Mouse (Mus musculus) midbrain, postnatal 0 days (tissue): ENCODE measurements around the gene Sipa1l1. TPM values are rescaled to one million over a fixed set of nuclear protein-coding genes. Genes with fewer than 3 reads are reported as not detected.
"Not testable (repeated sequence)": the region's sequence is repeated elsewhere in the genome, so short reads cannot be mapped to it uniquely, and the experiment has no call there.

ENCODE experiments used
- ATAC-seq: fragments of 200-750 bp; cut with Nextera tagmentation; 2 replicates; pipeline ENCODE4 v1.8.0; 2017; ENCODE audit warnings: moderate number of reproducible peaks, mild to moderate bottlenecking, moderate TSS enrichment, moderate library complexity; ENCODE audit not compliant: low FRiP score
- DNase-seq: peaks from one replicate; pipeline ENCODE4 v3.0.0-alpha.2; 2015; ENCODE audit warnings: low spot score
- H3K27ac ChIP-seq: fragments of 300-500 bp; sonication (generic); 2 replicates; pipeline ENCODE4 v1.5.1; 2014; ENCODE audit warnings: low read depth, mild to moderate bottlenecking, low read length, mixed read lengths
- H3K27me3 ChIP-seq: fragments of 300-500 bp; sonication (generic); 2 replicates; pipeline ENCODE4 v1.6.1; 2014; ENCODE audit warnings: low read length, control low read depth, mixed read lengths; ENCODE audit not compliant: insufficient read depth
- H3K36me3 ChIP-seq: fragments of 300-500 bp; sonication (generic); 2 replicates; pipeline ENCODE4 v1.6.1; 2014; ENCODE audit warnings: low read length, control low read depth, mixed read lengths; ENCODE audit not compliant: insufficient read depth
- H3K4me1 ChIP-seq: fragments of 300-500 bp; sonication (generic); 2 replicates; pipeline ENCODE4 v1.6.1; 2014; ENCODE audit warnings: mild to moderate bottlenecking, control low read depth, antibody characterized with exemption, low read length, mixed read lengths; ENCODE audit not compliant: insufficient read depth
- H3K4me2 ChIP-seq: fragments of 300-500 bp; sonication (generic); 2 replicates; pipeline ENCODE4 v1.6.1; 2014; ENCODE audit warnings: low read depth, mild to moderate bottlenecking, low read length, mixed read lengths; ENCODE audit not compliant: poor library complexity, severe bottlenecking
- H3K4me3 ChIP-seq: fragments of 300-500 bp; sonication (generic); 2 replicates; pipeline ENCODE4 v1.5.1; 2014; ENCODE audit warnings: low read depth, mild to moderate bottlenecking, low read length, moderate library complexity
- H3K9ac ChIP-seq: fragments of 300-500 bp; sonication (generic); replicated peaks from 2 replicates; pipeline ENCODE4 v1.6.1; 2014; ENCODE audit warnings: mild to moderate bottlenecking, low read length, moderate library complexity, mixed read lengths; ENCODE audit not compliant: poor library complexity, severe bottlenecking
- H3K9me3 ChIP-seq: fragments of 300-500 bp; sonication (generic); 2 replicates; pipeline ENCODE4 v1.6.1; 2016; ENCODE audit warnings: low read length, control low read depth
- CTCF ChIP-seq: IDR thresholded peaks from 2 replicates; pipeline ENCODE4 v1.5.1; 2016; ENCODE audit warnings: antibody characterized with exemption, mild to moderate bottlenecking
- WGBS: fragments of 180-500 bp; shearing (Covaris S2); extraction: QIAGEN DNeasy Blood & Tissue Kit; methylation state at CpG from one replicate; pipeline ENCODE4 v1.1.7; 2014; 5-methylcytosine and 5-hydroxymethylcytosine counted together
- polyA plus RNA-seq: library from polyadenylated mRNA; unstranded; fragments of >200 nt; fragmentation: Nextera tagmentation; extraction: Ambion mirVana; gene quantifications from 2 replicates; pipeline ENCODE4 v1.2.1, GENCODE M21; 2015
- total RNA-seq: library from RNA; depleted of rRNA; stranded (reverse); fragments of >200 nt; gene quantifications from 2 replicates; pipeline ENCODE4 v1.2.3, GENCODE M21; 2014

Gene Sipa1l1
- total and polyA plus RNA-seq, 2 experiments from 2014 or later = 7.1 to 22.2 TPM

DNA sequence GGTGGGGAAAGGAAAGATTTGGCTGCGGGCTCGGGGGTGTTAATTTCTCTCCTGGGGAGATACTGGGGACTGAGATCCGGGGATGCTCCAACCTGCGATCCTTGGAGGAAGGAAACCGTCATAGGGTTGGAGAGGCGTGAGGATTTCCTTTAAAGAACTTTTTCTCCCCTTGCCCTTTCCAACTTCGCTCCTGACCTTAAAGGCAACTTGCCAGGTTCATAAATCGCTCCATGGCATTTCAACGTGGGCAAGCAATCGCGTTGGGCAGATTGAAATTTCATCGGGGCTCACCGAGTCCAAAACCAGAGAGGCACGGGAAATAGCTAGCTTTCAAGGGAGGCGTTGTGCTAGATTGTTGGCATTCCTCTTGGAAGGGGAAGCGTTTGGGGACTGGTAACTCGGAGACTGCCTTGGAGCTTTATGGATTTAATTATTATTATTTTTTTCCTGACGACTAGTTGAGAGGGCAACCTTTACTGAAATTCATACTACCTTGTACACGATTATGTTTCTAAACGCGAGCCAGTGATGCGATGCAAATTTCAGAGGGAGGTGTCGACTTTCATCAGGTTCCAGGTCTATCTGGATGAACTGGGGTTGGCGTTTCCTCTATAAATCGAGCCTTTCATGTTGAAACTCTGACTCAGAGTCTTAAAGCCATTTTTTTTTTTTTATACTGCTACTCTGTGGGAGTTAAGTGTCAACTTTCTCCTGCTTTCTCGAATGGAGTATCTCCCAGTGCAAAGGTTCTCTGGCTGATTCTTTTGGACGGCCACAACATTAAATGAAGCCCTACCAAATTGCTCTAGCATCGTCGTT is 1.6 kb downstream of the Sipa1l1 start:
- ATAC-seq (no peak), DNase-seq (peak; percentile 28)
- Histone ChIP-seq H3K4me1 (0 out of 2 replicates have a peak, but pooled peaks cover 4% of the 10 kb centered on the region), H3K27ac (peak overlapping the region; percentile 82), H3K9me3 (no peaks in the 10 kb centered on the region), H3K4me2 (peak overlapping the region; percentile 99), H3K4me3 (peak overlapping the region; percentile 93), H3K36me3 (no peaks in the 10 kb centered on the region), H3K9ac (peak overlapping the region; percentile 92), H3K27me3 (no peaks in the 10 kb centered on the region)
- no peak for TF ChIP-seq CTCF
- WGBS = 2% methylated on average over 29 of the region's 29 CpGs

DNA sequence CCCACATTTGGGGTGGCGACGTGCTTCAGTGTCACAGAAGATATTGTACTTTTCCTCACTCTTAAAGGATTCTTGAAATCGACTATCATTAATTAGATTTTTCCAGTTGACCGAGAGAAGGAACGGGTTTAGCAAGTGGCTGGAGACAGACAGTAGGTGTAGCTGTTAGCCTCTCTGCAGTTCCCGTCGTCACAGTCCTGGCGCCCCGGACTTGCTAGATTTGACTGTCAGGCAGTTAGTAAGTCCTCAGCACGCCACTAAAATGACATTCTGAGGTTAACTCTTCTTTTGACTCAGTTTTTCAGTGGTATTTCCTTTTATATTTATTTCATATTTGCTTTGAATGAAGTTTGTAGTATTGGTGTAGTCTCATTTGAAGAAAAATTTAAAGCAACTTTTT is 2.5 kb downstream of the Sipa1l1 start:
- H3K36me3 ChIP-seq = no peaks in the 10 kb centered on the region
- DNase-seq = peak; percentile 76
- H3K9ac ChIP-seq = peak overlapping the region; percentile 24; the same call in 1 of the 2 replicates
- H3K9me3 ChIP-seq = no peaks in the 10 kb centered on the region
- no peaks in the 10 kb centered on the region for H3K27me3 ChIP-seq
- no peak overlapping the region for H3K27ac ChIP-seq
- ATAC-seq = no peak
- 19% methylated on average over 10 of the region's 10 CpGs for WGBS
- TF ChIP-seq CTCF = peak; percentile 70
- 0 out of 2 replicates have a peak, but pooled peaks cover 4% of the 10 kb centered on the region for H3K4me1 ChIP-seq
- H3K4me2 ChIP-seq = peak overlapping the region; percentile 99
- peak overlapping the region; percentile 93; the same call in 1 of the 2 replicates for H3K4me3 ChIP-seq

DNA sequence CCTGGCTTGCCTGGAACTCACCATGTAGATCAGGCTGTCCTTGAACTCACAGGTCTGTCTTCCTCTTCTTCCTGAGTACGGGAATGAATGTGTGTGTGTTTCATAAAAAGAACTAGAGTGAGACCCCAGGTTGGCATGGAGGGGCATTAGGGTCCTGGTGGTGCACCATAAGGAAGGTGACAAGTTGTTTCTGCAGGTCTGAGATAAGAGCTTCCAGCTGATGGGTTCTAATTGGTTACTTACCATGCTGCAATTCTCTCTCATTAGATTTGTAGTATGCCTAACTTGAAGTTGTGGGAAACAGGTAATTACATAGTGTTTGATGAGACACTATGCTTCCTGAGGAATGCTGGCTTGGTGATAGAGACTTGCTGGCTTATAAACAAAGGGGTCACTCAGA is 4.5 kb downstream of the Sipa1l1 start:
- H3K9ac ChIP-seq = no peak overlapping the region
- peaks cover 2% of the 10 kb centered on the region; the same call in 1 of the 2 replicates for H3K4me1 ChIP-seq
- no peak for DNase-seq
- no peaks in the 10 kb centered on the region for H3K36me3 ChIP-seq
- no peak for TF ChIP-seq CTCF
- no peak overlapping the region for H3K4me2 ChIP-seq
- H3K9me3 ChIP-seq = no peaks in the 10 kb centered on the region
- H3K27me3 ChIP-seq = no peaks in the 10 kb centered on the region
- no peak overlapping the region for H3K4me3 ChIP-seq
- 89% methylated on average over 1 of the region's 1 CpGs for WGBS
- H3K27ac ChIP-seq = no peak overlapping the region
- ATAC-seq = no peak

DNA sequence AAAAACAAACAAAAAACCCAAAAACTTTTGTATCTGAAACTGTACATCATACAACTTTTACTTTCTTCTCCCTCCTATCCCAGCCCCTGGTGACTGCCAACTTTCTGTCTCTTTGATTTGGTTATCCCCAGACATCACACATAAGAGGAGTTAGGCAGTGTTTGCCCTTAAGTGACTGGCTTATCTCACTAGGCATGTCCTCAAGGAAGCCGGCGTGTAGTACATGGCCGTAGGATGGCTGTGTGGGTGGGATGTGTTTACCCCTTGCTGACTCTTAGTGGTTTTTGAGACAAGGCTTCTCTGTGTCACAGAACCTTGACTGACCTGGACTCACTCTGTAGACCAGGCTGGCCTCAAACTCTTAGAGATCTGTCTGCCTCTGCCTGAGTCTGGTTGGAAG is 6.6 kb downstream of the Sipa1l1 start:
- TF ChIP-seq CTCF = no peak
- no peak overlapping the region for H3K4me3 ChIP-seq
- no peak overlapping the region for H3K4me2 ChIP-seq
- no peak overlapping the region for H3K27ac ChIP-seq
- no peaks in the 10 kb centered on the region for H3K27me3 ChIP-seq
- DNase-seq (no peak), ATAC-seq (no peak)
- H3K4me1 ChIP-seq = peaks cover 2% of the 10 kb centered on the region; the same call in 1 of the 2 replicates
- H3K9ac ChIP-seq = no peak overlapping the region
- H3K36me3 ChIP-seq = no peaks in the 10 kb centered on the region
- no peaks in the 10 kb centered on the region for H3K9me3 ChIP-seq
- WGBS = 93% methylated on average over 3 of the region's 3 CpGs

DNA sequence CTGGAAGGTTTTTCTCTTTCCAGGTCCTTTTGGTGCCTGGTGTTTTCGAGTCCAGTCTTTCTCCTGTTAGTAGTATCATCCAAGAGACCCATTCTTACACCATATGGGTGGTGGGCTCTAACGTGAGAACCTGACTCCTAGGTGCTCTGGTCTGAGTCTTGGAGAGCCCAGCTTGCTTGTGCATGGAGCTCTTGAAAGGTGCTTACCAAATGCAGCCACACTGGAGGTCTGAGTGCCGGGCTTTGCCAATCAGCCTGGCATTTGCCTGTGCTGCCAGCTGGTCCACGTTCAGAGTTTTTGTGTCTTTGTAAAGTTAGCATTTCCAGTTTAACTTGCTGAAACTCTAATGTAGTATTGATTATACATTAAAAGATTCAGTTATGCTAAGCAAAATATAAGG is 9.5 kb downstream of the Sipa1l1 start:
- no peaks in the 10 kb centered on the region for H3K27me3 ChIP-seq
- no peaks in the 10 kb centered on the region for H3K9me3 ChIP-seq
- DNase-seq (no peak), ATAC-seq (no peak)
- no peak for TF ChIP-seq CTCF
- no peaks in the 10 kb centered on the region; the same call in 1 of the 2 replicates for H3K4me1 ChIP-seq
- H3K27ac ChIP-seq = no peak overlapping the region
- 90% methylated on average over 4 of the region's 4 CpGs for WGBS
- no peaks in the 10 kb centered on the region for H3K36me3 ChIP-seq
- H3K9ac ChIP-seq = no peak overlapping the region
- no peak overlapping the region for H3K4me2 ChIP-seq
- no peak overlapping the region for H3K4me3 ChIP-seq

DNA sequence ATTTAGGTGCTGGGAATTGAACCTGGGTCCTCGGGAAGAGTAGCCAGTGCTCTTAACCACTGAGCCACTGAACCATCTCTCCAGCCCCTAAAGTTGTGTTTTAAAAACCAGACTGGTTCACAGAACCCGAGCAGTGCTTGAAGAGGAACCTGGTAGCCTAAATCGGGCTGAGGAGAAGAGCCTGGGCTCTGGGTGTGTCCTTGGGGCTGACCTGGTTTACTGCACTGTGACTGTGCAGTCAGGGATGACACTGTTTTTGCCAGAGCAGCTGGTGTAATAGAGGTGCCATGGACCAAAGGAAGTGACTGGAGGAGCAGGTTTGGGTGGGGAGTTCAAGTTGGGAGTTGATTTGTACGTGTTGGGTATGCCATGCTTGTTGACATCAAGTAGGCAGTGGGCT is 10.5 kb downstream of the Sipa1l1 start:
- Histone ChIP-seq H3K9ac (no peak overlapping the region), H3K27ac (no peak overlapping the region), H3K27me3 (no peaks in the 10 kb centered on the region), H3K4me1 (no peaks in the 10 kb centered on the region; the same call in 1 of the 2 replicates), H3K36me3 (no peaks in the 10 kb centered on the region), H3K9me3 (no peaks in the 10 kb centered on the region), H3K4me2 (no peak overlapping the region), H3K4me3 (no peak overlapping the region)
- 98% methylated on average over 4 of the region's 4 CpGs for WGBS
- ATAC-seq (no peak), DNase-seq (no peak)
- TF ChIP-seq CTCF = no peak

DNA sequence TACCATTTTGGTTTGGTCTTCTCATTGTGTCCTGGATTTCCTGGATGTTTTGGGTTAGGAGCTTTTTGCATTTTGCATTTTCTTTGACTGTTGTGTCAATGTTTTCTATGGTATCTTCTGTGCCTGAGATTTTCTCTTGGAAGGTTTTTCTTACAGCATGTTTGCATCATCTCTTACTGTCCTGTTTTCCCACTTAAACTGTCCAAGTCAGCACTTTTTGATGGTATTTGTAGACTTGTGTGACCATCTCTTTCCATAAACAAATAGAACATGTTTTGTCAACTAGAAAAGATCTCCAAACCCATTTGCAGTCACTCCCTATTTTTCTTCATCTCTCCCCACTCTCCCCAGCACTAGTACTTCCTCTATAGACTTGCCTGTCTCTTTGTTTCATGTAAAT is 17.0 kb downstream of the Sipa1l1 start:
- H3K9me3 ChIP-seq, H3K36me3 ChIP-seq, H3K4me2 ChIP-seq, H3K9ac ChIP-seq, DNase-seq, H3K27me3 ChIP-seq, H3K4me3 ChIP-seq, ATAC-seq, H3K4me1 ChIP-seq, H3K27ac ChIP-seq: not testable (repeated sequence)
